Mouse (Mus musculus) midbrain, embryonic 15.5 days (tissue): ENCODE results near the gene Tm7sf2. TPM values are rescaled to one million over a fixed set of nuclear protein-coding genes. Genes with fewer than 3 reads are reported as not detected.

Experiments
- ATAC-seq: fragments of 200-750 bp; cut with Nextera tagmentation; replicated peaks from 2 replicates; pipeline ENCODE4 v1.8.0; 2017; ENCODE audit warnings: moderate TSS enrichment
- H3K27ac ChIP-seq: fragments of 300-500 bp; sonication (generic); 2 replicates; pipeline ENCODE4 v1.5.1; 2015; ENCODE audit warnings: mild to moderate bottlenecking, inconsistent platforms
- H3K27me3 ChIP-seq: fragments of 300-500 bp; sonication (generic); replicated peaks from 2 replicates; pipeline ENCODE4 v1.6.1; 2015; ENCODE audit warnings: inconsistent platforms
- H3K36me3 ChIP-seq: fragments of 300-500 bp; sonication (generic); replicated peaks from 2 replicates; pipeline ENCODE4 v1.6.1; 2015; ENCODE audit warnings: inconsistent platforms
- H3K4me1 ChIP-seq: fragments of 300-500 bp; sonication (generic); 2 replicates; pipeline ENCODE4 v1.6.1; 2015; ENCODE audit warnings: inconsistent platforms
- H3K4me2 ChIP-seq: fragments of 300-500 bp; sonication (generic); 2 replicates; pipeline ENCODE4 v1.6.1; 2015; ENCODE audit warnings: inconsistent platforms, mild to moderate bottlenecking, moderate library complexity
- H3K4me3 ChIP-seq: fragments of 300-500 bp; sonication (generic); 2 replicates; pipeline ENCODE4 v1.5.1; 2015; ENCODE audit warnings: mild to moderate bottlenecking, inconsistent platforms
- H3K9ac ChIP-seq: fragments of 300-500 bp; sonication (generic); 2 replicates; pipeline ENCODE4 v1.6.1; 2015; ENCODE audit warnings: mild to moderate bottlenecking, inconsistent platforms
- H3K9me3 ChIP-seq: fragments of 300-500 bp; sonication (generic); 2 replicates; pipeline ENCODE4 v1.6.1; 2016; ENCODE audit warnings: inconsistent platforms
- WGBS: fragments of 180-500 bp; shearing (Covaris S2); methylation state at CpG from one replicate; pipeline ENCODE4 v1.1.7; 2015; ENCODE audit warnings: mixed read lengths; 5-methylcytosine and 5-hydroxymethylcytosine counted together
- microRNA-seq: library from miRNA; unstranded; fragments of <30 nt; microRNA quantifications from one replicate; pipeline ENCODE4, GENCODE M21; 2016
- polyA plus RNA-seq: library from polyadenylated mRNA; unstranded; fragments of >200 nt; fragmentation: Nextera tagmentation; extraction: Ambion mirVana; gene quantifications from 2 replicates; pipeline ENCODE4 v1.2.1, GENCODE M21; 2015

Gene Tm7sf2
- polyA plus RNA-seq, 1 experiment from 2014 or later = 53.8 TPM

GRCm38 (mm10) chr19:6028991-6029390 lies 39.2 kb downstream of the Tm7sf2 start:
- H3K36me3 ChIP-seq = no peaks in the 10 kb centered on the region
- H3K4me1 ChIP-seq = no peaks in the 10 kb centered on the region
- WGBS = 86% methylated on average over 6 of the region's 6 CpGs
- H3K4me2 ChIP-seq = no peak overlapping the region
- H3K27me3 ChIP-seq = no peaks in the 10 kb centered on the region
- no peaks in the 10 kb centered on the region for H3K9me3 ChIP-seq
- no peak overlapping the region for H3K4me3 ChIP-seq
- H3K27ac ChIP-seq = no peak overlapping the region
- ATAC-seq = no peak
- H3K9ac ChIP-seq = no peak overlapping the region

- 85% methylated on average over 7 of the region's 7 CpGs for WGBS
- H3K27ac ChIP-seq = no peak overlapping the region
- no peak overlapping the region for H3K4me3 ChIP-seq
- H3K4me2 ChIP-seq = no peak overlapping the region
- no peaks in the 10 kb centered on the region for H3K36me3 ChIP-seq
- H3K27me3 ChIP-seq = no peaks in the 10 kb centered on the region
- ATAC-seq = no peak
- no peak overlapping the region for H3K9ac ChIP-seq
- H3K4me1 ChIP-seq = no peaks in the 10 kb centered on the region
- H3K9me3 ChIP-seq = no peaks in the 10 kb centered on the region
Observed at GRCm38 (mm10) chr19:6023930-6024329, 44.2 kb downstream of the Tm7sf2 start.

GRCm38 (mm10) chr19:6023059-6023458 lies 45.1 kb downstream of the Tm7sf2 start:
- Histone ChIP-seq H3K9me3 (no peaks in the 10 kb centered on the region), H3K4me3 (no peak overlapping the region), H3K27me3 (no peaks in the 10 kb centered on the region), H3K36me3 (no peaks in the 10 kb centered on the region), H3K27ac (no peak overlapping the region), H3K9ac (no peak overlapping the region), H3K4me2 (no peak overlapping the region), H3K4me1 (no peaks in the 10 kb centered on the region)
- ATAC-seq = no peak
- 67% methylated on average over 8 of the region's 8 CpGs for WGBS

- ATAC-seq = no peak
- Histone ChIP-seq H3K27me3 (peaks cover 16% of the 10 kb centered on the region), H3K36me3 (no peaks in the 10 kb centered on the region), H3K4me1 (peaks cover 6% of the 10 kb centered on the region; the same call in 1 of the 2 replicates), H3K9ac (no peak overlapping the region), H3K4me2 (no peak overlapping the region), H3K4me3 (no peak overlapping the region), H3K9me3 (no peaks in the 10 kb centered on the region), H3K27ac (no peak overlapping the region)
- 60% methylated on average over 3 of the region's 3 CpGs for WGBS
Observed at GRCm38 (mm10) chr19:6020276-6020675, 47.9 kb downstream of the Tm7sf2 start.

- H3K36me3 ChIP-seq = no peaks in the 10 kb centered on the region
- H3K9ac ChIP-seq = no peak overlapping the region
- H3K4me1 ChIP-seq = peaks cover 14% of the 10 kb centered on the region
- H3K4me2 ChIP-seq = no peak overlapping the region
- WGBS = 29% methylated on average over 15 of the region's 15 CpGs
- no peak for ATAC-seq
- H3K9me3 ChIP-seq = no peaks in the 10 kb centered on the region
- no peak overlapping the region for H3K27ac ChIP-seq
- no peak overlapping the region for H3K4me3 ChIP-seq
- H3K27me3 ChIP-seq = peaks cover 21% of the 10 kb centered on the region
Observed at GRCm38 (mm10) chr19:6018142-6019089, 49.8 kb downstream of the Tm7sf2 start.

GRCm38 (mm10) chr19:6016532-6016931 lies 51.6 kb downstream of the Tm7sf2 start:
- no peak for ATAC-seq
- Histone ChIP-seq H3K9ac (no peak overlapping the region), H3K4me2 (no peak overlapping the region), H3K36me3 (no peaks in the 10 kb centered on the region), H3K27me3 (peaks cover 21% of the 10 kb centered on the region), H3K27ac (no peak overlapping the region), H3K9me3 (no peaks in the 10 kb centered on the region), H3K4me1 (peaks cover 14% of the 10 kb centered on the region), H3K4me3 (no peak overlapping the region)
- WGBS = 34% methylated on average over 7 of the region's 7 CpGs

GRCm38 (mm10) chr19:6015511-6016315 lies 52.5 kb downstream of the Tm7sf2 start, which contains the start of gene Capn1:
Gene Capn1, minus strand, starts transcription at chr19:6015897.
- WGBS = 2% methylated on average over 40 of the region's 40 CpGs
- H3K27ac ChIP-seq = no peak within 1 kb of the TSS

GRCm38 (mm10) chr19:6014991-6015510 lies 53.1 kb downstream of the Tm7sf2 start:
- no peaks in the 10 kb centered on the region for H3K36me3 ChIP-seq
- 2% methylated on average over 18 of the region's 18 CpGs for WGBS
- peak; percentile 66; the same call in 1 of the 2 replicates for ATAC-seq
- peak overlapping the region; percentile 46 for H3K4me3 ChIP-seq
- no peaks in the 10 kb centered on the region for H3K9me3 ChIP-seq
- peaks cover 21% of the 10 kb centered on the region for H3K27me3 ChIP-seq
- no peak overlapping the region for H3K27ac ChIP-seq
- peak overlapping the region; percentile 78 for H3K4me2 ChIP-seq
- peak overlapping the region; percentile 47 for H3K9ac ChIP-seq
- peaks cover 14% of the 10 kb centered on the region for H3K4me1 ChIP-seq

More at GRCm38 (mm10) chr19:6015511-6016315, 52.5 kb downstream of the Tm7sf2 start, which contains the start of gene Capn1:
- Histone ChIP-seq H3K9me3 (no peaks in the 10 kb centered on the region), H3K36me3 (no peaks in the 10 kb centered on the region), H3K4me1 (peaks cover 14% of the 10 kb centered on the region), H3K9ac (peak within 1 kb of the TSS; percentile 47), H3K4me2 (peak within 1 kb of the TSS; percentile 78), H3K27me3 (peaks cover 21% of the 10 kb centered on the region), H3K4me3 (peak within 1 kb of the TSS; percentile 46)
- peak; percentile 83 for ATAC-seq

- H3K27ac ChIP-seq = no peak overlapping the region
- ATAC-seq = no peak
- H3K27me3 ChIP-seq = peaks cover 21% of the 10 kb centered on the region
- no peaks in the 10 kb centered on the region for H3K9me3 ChIP-seq
- WGBS = 88% methylated on average over 10 of the region's 10 CpGs
- H3K9ac ChIP-seq = no peak overlapping the region
- H3K4me1 ChIP-seq = peaks cover 14% of the 10 kb centered on the region
- H3K4me3 ChIP-seq = no peak overlapping the region
- no peaks in the 10 kb centered on the region for H3K36me3 ChIP-seq
- no peak overlapping the region for H3K4me2 ChIP-seq
Observed at GRCm38 (mm10) chr19:6013691-6014090, 54.5 kb downstream of the Tm7sf2 start.

Small RNA genes within 50 kb of the gene (microRNA-seq; reads per million reads assigned to microRNA genes)
- 3.3 reads per million, percentile 16 among the genes with 10 or more reads in this experiment for gene Mir6988

Other genes with a start within 250 kb of the Tm7sf2 start
- 16.1 and 19.2 TPM in 2 replicates for gene Frmd8, start 193.1 kb downstream of the Tm7sf2 start, polyA plus RNA-seq
- 2.0 and 2.9 TPM in 2 replicates for gene Slc25a45, start 190.6 kb downstream of the Tm7sf2 start, polyA plus RNA-seq
- 13.8 and 16.4 TPM in 2 replicates for gene Tigd3, start 174.2 kb downstream of the Tm7sf2 start, polyA plus RNA-seq
- gene Dpf2, start 155.4 kb downstream of the Tm7sf2 start, polyA plus RNA-seq = 122 and 130 TPM in 2 replicates
- 16.3 and 16.7 TPM in 2 replicates for gene Cdc42ep2, start 143.6 kb downstream of the Tm7sf2 start, polyA plus RNA-seq
- gene Pola2, start 104.2 kb downstream of the Tm7sf2 start, polyA plus RNA-seq = 25.3 and 25.4 TPM in 2 replicates
- gene Slc22a20, start 82.2 kb downstream of the Tm7sf2 start, polyA plus RNA-seq = not detected in 2 replicates
- 2.9 and 3.3 TPM in 2 replicates for gene Capn1, start 52.5 kb downstream of the Tm7sf2 start, polyA plus RNA-seq
- 36.8 and 39.3 TPM in 2 replicates for gene Syvn1, start 21.8 kb downstream of the Tm7sf2 start, polyA plus RNA-seq
- 62.5 and 65.1 TPM in 2 replicates for gene Mrpl49, start 10.6 kb downstream of the Tm7sf2 start, polyA plus RNA-seq
- 459 and 483 TPM in 2 replicates for gene Fau, start 10.5 kb downstream of the Tm7sf2 start, polyA plus RNA-seq
- gene Znhit2, start 7.2 kb downstream of the Tm7sf2 start, polyA plus RNA-seq = 30.8 and 34.7 TPM in 2 replicates
- gene Vps51, start 8.9 kb upstream of the Tm7sf2 start, polyA plus RNA-seq = 100.0 and 102 TPM in 2 replicates
- not detected in 2 replicates for gene Tmem262, start 11.7 kb upstream of the Tm7sf2 start, polyA plus RNA-seq
- gene Gm28374, start 13.9 kb upstream of the Tm7sf2 start, polyA plus RNA-seq = 1.3 and 1.5 TPM in 2 replicates
- 86.8 and 87.6 TPM in 2 replicates for gene Zfpl1, start 16.6 kb upstream of the Tm7sf2 start, polyA plus RNA-seq
- 5.1 and 7.2 TPM in 2 replicates for gene Cdca5, start 16.6 kb upstream of the Tm7sf2 start, polyA plus RNA-seq
- gene AC131692.1, start 26.0 kb upstream of the Tm7sf2 start, polyA plus RNA-seq = not detected in 2 replicates
- gene Naaladl1, start 37.4 kb upstream of the Tm7sf2 start, polyA plus RNA-seq = 0.41 and 0.53 TPM in 2 replicates
- 48.3 and 51.2 TPM in 2 replicates for gene Sac3d1, start 50.3 kb upstream of the Tm7sf2 start, polyA plus RNA-seq
- 59.1 and 65.6 TPM in 2 replicates for gene Snx15, start 59.9 kb upstream of the Tm7sf2 start, polyA plus RNA-seq
- gene Batf2, start 72.6 kb upstream of the Tm7sf2 start, polyA plus RNA-seq = 0.20 TPM in 1 of 2 replicates, not detected in the other
- gene Arl2, start 73.2 kb upstream of the Tm7sf2 start, polyA plus RNA-seq = 146 and 150 TPM in 2 replicates
- not detected in 2 replicates for gene Majin, start 116.0 kb upstream of the Tm7sf2 start, polyA plus RNA-seq
- not detected in 2 replicates for gene Gpha2, start 158.0 kb upstream of the Tm7sf2 start, polyA plus RNA-seq
- 141 and 149 TPM in 2 replicates for gene Ppp2r5b, start 167.5 kb upstream of the Tm7sf2 start, polyA plus RNA-seq
- 16.1 and 16.4 TPM in 2 replicates for gene Atg2a, start 173.3 kb upstream of the Tm7sf2 start, polyA plus RNA-seq
- 107 and 111 TPM in 2 replicates for gene Ehd1, start 208.4 kb upstream of the Tm7sf2 start, polyA plus RNA-seq
- gene Cdc42bpg, start 238.1 kb upstream of the Tm7sf2 start, polyA plus RNA-seq = 0.40 and 0.47 TPM in 2 replicates